Mouse (Mus musculus): ENCODE results near the gene Ppp1r12b.

DNA sequence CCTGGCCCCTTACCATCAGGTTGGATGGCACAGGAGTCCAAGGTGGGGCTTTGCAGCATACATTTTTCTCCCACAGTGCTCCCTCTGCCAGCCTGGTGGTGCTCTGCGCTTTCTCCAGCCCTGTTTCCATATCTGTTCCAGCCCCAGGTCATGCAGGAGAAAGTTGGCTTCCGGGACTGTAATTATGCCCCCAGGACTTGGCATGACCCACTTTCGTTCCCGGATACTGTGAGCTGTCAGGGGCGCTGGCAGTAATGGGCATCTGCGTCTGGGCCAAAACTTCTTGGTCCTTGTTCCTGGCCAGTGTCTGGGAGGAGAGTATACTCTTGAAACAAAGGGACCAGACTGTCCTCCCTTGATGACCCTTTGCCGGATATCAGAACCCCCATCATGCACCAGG lies 232.9 kb downstream of the Ppp1r12b start:
- no peak for TF ChIP-seq CTCF (IDR thresholded peaks at IDR 0.05; ENCODE audit: extremely low read depth, insufficient read length, insufficient replicate concordance, low read depth, low read length)
- TF ChIP-seq POLR2A (IDR thresholded peaks at IDR 0.05; ENCODE audit: low read depth, low read length): no peak
